Mouse (Mus musculus): ENCODE data around the gene Scnn1b.

The Scnn1b gene

DNA sequence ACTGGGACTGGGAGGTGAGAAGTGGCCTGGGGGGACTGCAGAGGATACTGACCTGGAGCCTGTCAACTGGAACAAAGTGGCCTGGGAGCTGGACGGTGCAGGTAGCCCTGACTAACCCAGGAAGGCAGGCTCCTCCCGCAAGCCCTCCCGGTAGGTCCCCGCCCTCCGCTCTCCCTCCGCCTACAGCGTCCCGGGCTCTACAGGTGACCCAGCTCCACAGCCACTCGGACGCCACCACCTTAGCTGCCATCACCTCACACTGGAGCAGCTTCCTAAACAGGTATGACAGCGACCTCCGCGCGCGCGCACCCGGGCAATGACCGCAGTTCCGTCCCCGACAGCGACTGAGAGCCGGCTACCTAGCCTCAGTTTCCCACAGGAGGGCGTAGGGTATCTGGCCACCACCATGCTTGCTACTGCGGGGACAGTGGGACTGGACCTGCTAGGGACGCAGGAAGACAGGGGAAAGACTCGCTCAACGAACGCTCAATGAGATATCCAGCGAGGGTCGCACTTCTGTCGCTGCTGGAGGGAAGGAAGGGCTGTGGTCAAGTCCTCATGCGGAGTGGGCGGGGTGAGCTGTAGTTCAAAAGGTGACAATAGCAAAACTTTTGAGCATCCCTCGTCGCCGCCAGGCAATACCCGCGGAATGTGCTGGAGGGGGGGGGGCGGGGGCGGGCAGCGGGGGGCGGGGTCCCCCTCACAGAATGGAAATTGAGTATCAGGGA, at the start of gene Scnn1b:
TSS of gene Scnn1b (plus strand) at position 181 of the 728 bp plus-strand sequence.
- DNase-seq = peak; percentile 24

DNA sequence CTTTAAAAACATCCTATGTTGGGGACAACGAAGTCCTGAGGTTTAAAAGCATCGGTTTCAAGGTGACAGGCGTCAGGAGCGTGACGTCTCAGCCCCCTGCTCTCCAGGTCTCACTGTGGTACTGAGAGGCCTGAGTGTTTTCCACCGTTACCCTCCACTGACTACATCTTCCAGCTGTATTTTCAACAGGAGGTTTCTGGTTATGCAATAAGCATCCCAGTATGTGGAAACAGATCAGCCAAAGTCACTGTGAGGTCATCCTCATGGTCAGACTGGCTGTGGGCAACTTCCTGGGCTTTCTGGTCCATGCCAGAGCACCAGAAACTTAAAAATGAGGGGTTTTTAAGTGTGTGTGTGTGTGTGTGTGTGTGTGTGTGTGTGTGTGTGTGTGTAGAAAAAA, 43.2 kb upstream of the Scnn1b start:
- no peak for DNase-seq

DNA sequence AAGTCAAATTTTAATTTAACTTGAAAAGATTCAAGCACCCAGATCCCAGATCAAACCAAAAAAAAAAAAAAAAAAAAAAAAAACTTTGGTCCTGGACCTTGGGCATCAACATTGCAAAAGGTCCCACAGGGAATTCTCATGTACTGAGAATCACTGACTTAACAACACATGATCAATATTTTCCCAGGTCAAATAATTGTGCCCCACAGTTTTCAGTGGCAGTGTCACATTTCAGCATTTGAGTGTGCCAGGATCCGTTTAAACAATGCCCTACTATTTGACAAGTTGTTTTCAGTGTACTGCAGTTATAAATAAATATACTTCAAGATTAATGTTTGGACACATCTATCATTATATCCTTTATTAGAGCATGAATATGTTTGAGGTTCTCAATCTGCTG, 36.4 kb upstream of the Scnn1b start:
- DNase-seq = no peak

DNA sequence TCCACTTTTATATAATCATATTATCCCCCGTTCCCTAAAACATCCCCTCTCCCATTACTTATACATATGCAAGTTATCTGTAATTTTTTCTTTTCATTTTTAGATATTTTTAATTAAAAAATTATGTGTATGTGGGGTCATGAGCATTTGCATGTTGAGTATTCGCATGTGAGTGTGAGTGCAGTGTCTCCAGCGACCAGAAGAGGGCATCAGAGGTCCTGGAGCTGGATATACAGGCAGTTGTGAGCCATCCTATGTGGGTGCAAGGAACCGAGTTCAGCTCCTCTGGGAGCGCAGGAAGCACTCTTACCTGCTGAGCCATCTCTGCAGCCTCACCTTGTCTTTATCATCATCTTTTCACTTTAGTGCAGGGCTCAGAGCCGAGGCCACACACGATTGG, 29.4 kb upstream of the Scnn1b start:
- no peak for DNase-seq

DNA sequence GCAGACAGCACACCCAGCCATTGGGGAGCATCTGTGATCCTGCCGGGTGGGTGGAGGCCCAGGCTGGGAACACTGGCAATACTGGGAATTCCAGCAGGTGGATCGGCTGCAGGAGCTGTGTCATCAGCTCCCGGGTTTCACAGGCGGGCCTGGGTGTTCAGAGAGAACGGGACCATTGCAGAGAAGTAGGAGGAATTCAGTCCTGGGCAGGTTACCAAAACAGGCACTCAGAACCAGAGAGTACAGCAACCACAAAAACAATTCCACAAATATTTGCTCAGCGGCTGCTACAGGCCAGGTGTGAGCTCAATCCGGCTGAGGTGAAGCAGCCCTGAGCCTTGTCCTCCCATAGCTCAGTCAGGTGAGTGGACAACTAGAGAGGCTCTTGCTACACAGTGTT, 28.0 kb upstream of the Scnn1b start:
- no peak for DNase-seq

DNA sequence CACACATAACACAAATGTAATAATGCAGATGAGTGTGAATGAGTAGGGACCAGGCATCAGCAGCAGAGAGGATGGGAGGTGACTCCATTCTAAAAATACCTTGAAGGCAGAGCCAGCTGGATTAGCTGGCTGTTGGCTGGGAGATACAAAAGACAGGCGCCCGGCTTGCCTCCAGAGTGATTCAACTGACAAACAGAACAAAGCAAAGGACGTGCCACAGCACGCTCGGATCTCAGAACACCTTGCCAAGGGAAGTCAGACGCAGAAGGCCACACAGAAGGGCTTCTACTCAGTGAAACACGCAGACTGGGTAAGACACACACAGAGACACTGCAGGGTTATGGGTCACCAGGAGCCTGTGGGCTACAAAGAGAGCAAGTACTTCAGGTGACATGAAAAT, 24.0 kb upstream of the Scnn1b start:
- no peak for DNase-seq

DNA sequence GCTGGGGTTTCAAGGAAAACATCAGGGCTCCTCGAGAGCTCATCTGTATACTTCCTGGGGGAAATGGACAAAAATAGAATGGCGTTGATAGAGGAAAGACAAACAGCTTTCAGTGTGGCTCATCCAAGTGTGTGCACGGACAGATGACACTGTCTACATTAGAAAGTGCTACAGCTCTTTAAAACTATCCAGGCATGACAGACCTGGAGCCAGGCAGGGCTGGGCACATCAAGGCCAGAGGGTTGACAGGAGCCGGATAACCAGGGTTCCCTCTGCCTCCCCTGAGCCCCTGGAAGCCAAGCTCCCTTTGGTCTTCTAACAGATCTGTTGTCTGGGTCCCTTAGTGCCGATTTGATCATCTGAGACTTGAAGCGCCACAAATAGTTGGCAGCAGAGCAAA, 22.6 kb upstream of the Scnn1b start:
- no peak for DNase-seq

DNA sequence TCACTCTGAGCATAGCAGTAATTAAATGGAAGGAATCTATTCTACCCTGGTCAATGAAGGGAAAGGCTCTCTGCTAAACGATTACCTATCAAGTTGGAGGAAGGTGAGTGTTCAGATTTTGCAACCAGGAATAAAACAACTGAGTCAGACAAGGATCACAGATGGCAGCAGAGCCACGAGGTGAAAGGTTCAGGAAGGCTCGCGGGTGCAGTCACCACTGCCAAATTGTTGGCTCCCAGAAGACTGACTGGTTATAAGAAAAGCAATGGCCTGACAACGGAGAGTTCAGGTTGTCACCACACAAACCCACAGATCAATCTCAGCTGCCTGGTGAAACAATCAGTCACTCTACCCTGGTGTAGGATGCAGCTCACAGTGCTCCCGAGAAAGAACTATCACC, 18.9 kb upstream of the Scnn1b start:
- DNase-seq = no peak

DNA sequence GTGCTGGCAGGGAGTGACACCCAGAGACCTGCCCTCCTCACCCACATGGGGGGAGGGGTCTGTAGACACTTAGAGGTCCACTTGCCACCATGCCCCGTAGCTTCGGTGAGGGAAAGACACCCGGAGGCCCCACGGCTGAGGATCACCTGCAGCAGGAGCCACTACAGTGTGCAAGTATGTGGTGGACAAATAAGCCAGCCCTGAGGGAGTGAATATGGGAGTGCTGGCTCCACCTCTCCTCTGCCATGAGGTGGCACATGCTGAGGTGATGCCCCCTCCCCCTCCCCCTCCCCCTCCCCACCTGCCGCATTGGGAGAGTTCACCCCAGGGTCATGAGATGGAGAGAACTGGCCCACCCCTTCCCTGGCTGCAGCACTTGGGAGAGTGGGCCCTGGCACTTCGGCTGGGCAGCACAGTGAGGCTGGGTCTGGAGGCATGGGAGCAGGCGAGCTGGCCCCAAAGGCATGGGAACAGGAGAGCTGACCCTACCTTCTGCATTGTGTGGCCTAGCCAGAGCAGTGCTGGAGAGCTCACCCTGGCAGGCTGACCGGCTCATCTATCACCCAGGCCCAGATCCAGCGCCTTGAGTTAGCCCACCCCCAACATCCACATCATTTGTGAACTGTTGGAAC, 16.2 kb upstream of the Scnn1b start:
- DNase-seq = no peak

DNA sequence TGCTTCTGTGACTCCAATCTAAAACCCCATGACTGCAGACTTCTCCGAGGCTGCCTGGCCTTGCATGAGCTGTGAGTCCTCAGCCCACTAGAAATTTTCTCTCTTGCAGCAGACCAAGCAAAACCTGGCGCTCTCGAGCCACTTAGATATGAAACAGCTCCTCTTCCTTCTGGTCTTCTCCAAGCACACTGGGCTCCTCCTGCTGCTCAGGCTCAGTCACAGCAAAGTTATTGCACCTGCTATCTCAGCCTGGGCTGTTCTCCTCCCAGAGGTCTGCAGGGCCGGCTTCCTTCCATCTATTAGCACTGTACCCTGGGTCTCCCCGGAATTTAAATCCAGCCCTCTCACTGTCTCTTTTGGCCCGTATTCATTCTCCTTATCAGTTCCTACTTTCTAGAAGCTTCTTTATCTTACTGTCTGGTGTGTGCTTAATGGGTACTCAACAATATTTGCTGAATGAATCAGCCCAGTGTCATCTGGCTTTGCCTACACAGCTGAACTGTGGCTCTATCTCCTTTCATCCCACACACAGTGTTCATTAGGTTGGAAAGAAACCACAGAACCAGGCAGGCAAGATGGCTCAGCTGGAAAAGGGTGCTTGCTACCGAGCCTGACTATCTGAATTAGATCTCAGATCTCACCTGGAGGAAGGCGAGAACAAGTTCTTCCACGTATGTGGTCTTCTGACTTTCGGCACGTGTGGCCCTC, 7.5 kb upstream of the Scnn1b start:
- no peak for DNase-seq

DNA sequence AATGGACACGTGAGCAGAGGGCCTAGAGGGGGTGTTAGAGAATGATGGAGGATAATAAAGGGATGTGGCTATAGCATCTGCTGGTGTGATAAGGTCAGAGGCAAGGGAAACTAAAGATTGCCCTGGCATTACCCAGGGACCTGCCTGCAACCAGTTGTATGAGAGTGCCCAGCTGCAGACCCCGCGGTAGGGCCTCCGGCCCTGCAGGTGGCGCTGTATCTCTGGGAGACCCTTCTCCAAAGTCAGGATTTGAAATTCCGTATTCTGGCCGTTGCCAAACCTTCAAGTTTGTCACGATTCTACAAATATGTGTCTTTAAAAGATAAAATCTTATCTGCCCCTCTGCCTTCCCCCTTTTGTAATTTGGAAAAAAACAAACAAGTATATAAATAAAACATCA, 5.9 kb upstream of the Scnn1b start:
- DNase-seq = no peak

DNA sequence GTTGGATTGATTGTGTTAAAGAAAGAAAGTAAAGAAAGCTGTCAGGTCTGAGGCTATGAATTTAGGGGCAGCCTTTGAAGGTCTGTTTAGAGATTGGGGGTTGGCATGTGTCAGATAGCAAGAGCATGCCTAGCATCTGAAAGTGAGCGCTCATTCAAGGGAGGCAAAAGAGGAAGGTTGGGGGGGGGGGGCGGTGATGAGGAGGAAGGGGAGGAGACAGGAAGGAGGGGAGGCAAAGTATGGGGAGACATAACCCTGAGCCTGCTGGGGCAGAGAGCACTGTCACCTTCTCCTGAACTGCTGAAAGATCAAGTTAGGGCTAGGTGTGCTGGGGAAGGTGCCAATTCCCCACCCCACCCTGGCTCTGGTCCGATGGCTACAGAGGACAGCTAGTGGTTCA, 6.8 kb downstream of the Scnn1b start:
- DNase-seq = no peak

DNA sequence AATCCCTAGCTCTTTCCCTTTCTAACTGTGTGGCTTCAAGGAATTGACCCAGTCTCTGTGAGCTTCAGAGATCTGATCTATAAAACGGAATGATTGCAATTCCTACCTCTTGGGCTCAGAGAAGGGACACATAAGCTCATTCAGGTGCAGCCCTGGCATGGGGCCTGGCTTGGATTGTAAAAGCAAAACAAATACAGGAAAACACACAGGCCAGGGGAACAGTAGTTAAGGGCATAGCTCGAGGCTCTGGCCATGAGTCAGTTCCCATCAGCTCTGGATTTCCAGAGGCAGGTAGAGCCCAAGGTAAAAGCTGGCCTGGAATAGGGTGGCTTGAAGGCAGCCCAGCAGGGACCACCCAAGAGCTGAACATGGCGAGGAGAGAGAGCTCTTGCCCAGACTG, 9.2 kb downstream of the Scnn1b start:
- peak; percentile 24 for DNase-seq

DNA sequence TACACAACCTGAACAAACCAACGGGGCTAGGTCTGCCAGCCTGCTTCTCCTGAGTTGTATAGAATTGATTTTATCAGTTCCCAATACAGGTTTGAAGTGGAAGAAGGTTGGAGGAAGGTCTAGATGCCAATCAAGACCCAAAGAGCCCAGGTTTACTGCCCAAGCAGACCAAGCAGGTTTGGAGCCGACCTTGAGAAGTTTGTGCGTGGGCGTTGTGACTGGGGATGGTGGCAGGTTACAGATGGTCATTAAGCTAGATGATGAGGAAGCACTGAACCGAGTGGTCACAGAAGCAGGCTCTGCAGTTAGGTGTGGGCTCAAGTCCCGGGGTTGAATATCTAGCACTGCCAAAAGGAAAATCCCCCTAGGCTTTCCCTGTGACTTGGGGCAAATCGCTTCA, 9.9 kb downstream of the Scnn1b start:
- peak; percentile 43 for DNase-seq

DNA sequence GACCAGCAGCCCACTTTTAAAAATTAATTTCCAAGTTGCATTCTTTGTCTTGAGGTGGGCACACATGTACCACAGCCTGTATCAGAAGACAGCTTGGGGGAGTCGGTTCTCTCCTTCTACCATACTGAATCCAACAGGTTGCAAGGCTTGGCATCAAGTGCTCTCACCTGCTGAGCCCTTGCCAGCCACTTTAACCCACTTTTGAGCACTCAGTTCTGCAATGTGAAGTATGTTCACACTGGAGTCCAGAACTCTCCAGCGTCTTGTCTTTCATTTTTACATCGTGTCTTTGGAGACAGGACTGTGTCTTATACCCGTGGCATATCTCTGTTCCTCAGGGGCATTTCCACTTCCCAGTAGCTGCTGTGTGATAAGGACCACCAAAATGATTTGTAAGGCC, 15.4 kb downstream of the Scnn1b start:
- no peak for DNase-seq

DNA sequence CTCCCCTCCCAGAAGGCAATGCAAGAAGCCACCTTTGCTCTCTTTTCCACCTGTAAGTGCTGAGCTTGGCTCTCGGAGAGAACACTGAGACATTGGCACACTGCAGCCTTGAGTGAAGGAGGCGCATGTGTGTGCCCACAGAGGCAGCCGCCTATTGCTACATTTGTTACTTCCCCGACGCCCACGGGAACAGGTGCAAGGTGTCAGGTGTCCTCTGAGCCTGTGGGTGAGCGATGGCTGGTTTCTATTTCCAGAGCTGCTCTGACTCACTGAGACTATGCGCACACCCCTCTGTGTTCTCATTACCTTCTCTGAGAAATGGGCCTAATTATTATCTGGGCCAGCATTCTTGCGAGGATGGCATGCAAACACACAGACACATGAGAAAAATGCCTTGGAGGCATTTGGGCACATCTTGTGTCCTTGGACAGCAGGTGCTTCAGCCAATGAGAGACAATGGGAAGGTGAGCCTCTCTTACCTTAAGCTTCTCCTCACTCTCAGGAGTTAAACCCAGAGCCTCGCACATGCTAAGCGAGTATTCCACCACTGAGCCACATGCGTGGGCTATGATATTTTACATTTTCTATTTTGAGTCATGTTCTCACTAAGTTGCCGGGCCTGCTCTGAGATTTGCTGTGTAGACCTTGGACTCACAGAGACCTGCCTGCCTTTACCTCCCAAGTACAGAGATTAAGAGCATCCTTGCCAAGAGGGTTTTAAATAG, 26.0 kb downstream of the Scnn1b start:
- no peak for DNase-seq

DNA sequence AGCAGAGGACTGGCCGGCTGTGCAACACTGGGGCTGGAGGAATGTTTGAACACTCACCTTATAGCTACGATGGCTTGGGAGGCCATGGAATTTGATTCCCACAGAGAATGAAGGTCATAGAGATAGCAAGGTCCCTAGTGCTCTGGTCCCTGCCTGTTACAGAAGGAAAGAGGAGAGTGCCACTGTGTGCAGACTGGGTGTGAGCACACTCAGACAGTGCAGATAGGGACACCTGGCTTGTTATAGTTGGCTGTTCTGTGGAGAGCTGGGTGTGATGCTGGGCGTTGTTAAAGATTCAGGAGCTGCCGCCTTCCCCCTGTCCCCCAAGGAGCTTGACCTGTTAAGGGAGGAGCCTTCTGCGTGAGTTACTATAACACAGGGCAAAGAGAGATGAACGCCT, 31.9 kb downstream of the Scnn1b start:
- no peak for DNase-seq

DNA sequence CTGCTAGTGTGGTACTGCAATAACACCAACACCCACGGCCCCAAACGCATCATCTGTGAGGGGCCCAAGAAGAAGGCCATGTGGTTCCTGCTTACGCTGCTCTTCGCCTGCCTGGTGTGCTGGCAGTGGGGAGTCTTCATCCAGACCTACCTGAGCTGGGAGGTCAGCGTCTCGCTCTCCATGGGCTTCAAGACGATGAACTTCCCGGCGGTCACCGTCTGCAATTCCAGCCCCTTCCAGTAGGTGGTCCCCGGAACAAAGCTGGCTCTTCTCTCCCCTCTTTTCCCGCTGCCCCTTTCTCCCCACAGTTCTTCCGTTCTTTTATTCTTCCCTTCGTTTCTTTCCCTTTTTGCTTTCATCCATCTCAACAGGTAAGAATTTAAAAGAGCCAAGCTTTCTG, 34.5 kb downstream of the Scnn1b start:
- DNase-seq = no peak

DNA sequence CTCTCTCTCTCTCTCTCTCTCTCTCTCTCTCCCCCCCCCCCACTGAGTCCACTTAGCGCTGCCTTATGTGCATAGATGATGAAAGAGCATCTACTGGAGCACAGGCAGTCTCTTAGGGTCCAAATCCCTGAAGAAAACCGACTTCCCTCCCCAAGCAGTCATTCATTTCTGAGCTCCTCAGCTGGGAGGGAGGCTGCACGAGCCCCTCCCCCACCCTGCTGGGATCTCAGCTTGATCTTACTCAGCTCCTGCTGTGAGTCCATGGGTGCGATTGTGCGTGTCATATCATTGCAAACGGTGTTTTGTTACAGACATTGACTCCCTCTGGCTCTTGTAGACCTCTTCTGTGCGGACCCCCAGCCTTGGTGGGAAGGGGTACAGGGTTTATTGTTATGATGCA, 35.1 kb downstream of the Scnn1b start:
- DNase-seq = no peak

DNA sequence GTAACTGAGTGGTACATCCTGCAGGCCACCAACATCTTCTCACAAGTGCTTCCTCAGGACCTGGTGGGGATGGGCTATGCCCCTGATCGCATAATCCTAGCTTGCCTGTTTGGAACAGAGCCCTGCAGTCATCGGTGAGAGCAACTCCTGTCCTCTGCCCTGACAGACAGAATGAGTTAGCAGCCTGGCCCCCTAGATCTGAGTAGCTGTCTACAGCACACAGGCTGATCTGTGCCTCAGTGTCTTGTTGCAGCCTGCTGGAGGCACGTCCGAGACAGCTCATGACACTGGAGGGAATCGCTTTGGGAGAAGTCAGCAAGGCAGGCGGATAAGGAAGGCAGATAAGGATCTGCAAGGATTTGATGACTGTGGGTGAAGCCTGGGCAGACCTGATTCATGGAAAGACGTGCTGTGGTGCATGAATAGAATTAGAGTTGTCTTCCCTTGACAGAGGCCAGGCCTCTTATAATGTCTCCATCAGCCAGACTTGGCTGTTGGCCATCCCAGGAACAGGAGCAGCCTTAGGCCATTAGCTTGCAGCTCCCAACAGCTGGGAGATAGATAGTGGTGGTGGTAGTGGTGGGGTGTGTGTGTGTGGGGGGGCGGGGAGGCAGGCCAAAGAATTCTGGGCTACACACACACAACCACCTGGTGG, 38.0 kb downstream of the Scnn1b start:
- no peak for DNase-seq

DNA sequence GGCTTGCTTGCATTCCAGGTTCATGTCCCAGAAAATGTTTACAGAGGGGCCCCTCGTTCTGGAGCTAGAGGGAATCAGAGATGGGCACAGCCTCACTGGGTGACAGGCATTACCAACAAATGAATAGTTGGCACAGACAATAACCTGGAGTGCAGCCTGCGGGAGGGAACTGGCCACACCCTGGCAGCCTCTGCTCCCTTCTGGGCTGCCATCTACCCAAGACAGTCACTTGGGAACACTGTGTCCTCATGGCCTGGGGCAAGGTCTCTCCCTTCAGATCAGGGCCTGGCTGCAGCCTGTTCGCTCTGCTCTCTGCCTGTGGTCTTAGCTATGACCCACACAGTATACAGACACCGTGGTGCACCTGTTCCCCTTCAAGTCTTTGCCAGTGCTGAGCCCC, 42.0 kb downstream of the Scnn1b start:
- no peak for DNase-seq

DNA sequence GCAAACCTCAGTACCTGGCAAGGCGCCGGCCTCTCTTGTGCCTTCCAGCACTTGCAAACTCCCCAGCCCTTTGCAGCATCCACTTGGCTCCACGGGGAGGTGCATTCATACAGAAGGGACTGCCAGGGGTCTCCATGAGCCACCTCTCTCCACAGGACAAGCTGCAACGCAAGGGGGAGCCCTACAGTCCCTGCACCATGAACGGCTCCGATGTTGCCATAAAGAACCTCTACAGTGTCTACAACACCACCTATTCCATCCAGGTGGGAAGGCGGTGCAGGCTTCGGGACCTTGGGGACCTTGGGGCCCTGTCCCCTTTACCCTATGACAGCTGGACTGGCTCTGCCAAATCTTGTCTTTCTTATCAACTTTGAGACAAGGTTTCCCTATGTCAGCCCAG, 47.4 kb downstream of the Scnn1b start:
- DNase-seq = no peak

DNA sequence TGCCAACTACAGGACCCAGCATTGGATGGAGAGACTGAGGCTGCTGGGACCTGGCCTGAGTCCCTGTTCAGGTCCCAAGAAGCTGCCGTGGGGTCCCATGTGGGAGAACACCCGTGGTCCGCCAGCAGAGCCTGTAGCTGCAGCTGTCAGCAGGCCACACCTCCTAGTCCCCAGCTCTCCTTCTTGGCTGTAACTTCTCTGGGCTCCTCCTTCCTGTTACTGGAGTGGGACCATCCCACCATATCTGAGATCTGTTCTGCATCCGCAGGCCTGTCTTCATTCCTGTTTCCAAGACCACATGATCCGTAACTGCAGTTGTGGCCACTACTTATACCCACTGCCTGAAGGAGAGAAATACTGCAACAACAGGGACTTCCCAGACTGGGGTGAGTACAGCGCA, 49.1 kb downstream of the Scnn1b start:
- DNase-seq = no peak

Measured in kidney, adult 11 months (tissue).